Mouse (Mus musculus): ENCODE results near the gene Usp49.

DNA sequence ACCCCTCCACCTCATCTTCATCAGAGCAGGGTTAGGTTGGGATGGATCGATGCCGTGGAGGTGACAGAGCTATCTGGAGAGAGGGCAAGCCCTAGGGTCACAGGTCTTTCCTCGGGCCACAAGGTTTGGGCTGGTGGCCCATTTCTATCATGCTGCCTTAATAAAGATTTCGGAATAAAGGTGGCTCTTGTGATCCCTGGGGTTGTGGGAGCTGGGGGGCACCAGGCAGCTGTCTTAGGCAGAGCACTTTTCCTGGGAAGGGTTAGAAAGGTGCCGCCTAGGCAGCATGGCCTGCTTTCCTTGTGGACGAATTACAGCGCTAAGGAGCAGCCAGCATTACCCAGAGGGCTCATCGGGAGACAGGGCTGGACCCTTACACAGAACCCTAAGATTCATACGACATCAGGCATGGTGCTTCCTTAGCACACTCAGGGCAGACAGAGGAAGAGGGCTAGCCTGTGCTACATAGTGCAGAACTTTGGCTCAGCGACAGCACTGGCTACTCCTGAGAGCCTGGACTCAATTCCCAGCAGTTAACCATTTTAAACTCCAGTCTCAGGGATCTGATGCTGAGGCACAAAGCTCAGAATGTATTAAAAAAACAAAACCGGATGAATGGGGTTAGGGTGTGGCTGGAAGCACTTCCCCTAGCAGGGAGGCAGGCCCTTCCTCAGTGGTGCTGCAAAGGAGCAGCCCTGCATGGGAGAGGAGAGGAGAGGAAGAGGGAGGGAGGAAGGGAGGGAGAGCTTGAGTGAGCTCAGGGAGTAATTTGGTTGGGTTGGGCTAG lies 30.8 kb upstream of the Usp49 start:
- TF ChIP-seq POLR2A (IDR thresholded peaks at IDR 0.05; ENCODE audit: low read depth, low read length) (peak; percentile 31), CTCF (IDR thresholded peaks at IDR 0.05; ENCODE audit: borderline replicate concordance, insufficient read depth, low read length) (no peak)

All from embryonic fibroblast, embryonic 13.5 days (primary cell).